Mouse (Mus musculus): ENCODE measurements around the gene Plekhh3. TPM values are rescaled to one million over a fixed set of nuclear protein-coding genes. Genes with fewer than 3 reads are reported as not detected.
A peak's percentile ranks its signal among the peaks of the same experiment; 100 is the strongest.
"Not testable (repeated sequence)": the region's sequence is repeated elsewhere in the genome, so short reads cannot be mapped to it uniquely, and the experiment has no call there.

Gene Plekhh3
- polyA plus RNA-seq, 1 experiment from 2014 or later: 3.7 TPM

DNA sequence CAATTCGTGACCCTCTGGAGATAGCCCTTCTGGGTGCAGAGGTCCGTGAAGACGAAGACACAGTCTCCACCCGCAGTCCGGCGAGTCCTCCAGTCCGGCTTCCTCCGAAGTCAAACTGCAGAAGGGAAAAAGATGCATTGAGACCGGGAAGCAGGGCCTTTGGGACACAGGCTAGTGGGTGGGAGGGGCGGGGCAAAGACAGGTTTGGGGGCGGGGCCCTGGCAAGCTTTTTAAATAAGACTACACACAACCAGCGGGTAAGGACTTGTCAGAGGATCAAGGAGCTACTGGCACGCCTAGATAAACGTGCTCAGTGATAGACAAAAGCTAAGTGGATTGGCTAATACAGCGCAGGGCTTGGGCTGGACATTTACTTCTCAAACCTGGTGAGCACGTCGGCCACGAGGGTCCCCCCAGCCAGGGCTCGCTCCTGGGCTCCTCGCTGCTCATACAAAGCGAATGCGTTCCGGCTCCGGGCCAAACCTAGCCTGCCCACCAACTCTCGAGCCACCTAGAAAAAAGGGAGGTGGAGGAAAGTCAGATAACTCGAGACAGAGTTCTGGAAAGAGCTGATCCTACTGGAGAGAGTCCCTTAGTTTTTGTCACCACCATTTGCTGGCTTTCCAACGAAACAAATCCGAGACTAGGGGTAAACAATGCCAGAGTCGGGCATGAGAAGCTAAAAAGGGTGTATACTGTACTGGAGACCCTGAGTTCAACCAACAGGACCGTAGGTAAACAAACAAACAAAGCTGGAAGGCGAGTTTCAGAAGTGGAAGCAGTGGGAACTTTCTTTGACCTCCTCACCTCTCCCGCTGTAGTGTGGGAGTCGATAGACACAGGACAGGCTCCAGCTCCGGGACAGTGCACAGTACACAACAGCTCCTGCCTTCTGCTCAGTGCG, 6.2 kb downstream of the Plekhh3 start:
- Histone ChIP-seq H3K9me3 (replicated peaks; ENCODE audit: control insufficient read depth, low read length) (no peaks in the 10 kb centered on the region), H3K9ac (replicated peaks; ENCODE audit: low read length) (no peak overlapping the region), H3K4me1 (ENCODE audit: control insufficient read depth, insufficient read depth, low read length) (peaks cover 11% of the 10 kb centered on the region), H3K4me3 (ENCODE audit: low read depth, low read length) (0 out of 2 replicates have a peak overlapping the region, but pooled peaks have one; percentile 29), H3K27me3 (ENCODE audit: control insufficient read depth, insufficient read depth, low read length) (peaks cover 74% of the 10 kb centered on the region), H3K4me2 (ENCODE audit: low read depth, low read length) (no peak overlapping the region), H3K27ac (replicated peaks; ENCODE audit: low read depth, low read length) (no peak overlapping the region), H3K36me3 (replicated peaks; ENCODE audit: control insufficient read depth, insufficient read depth, low read depth, low read length) (no peaks in the 10 kb centered on the region)
- peak; percentile 57 for DNase-seq (ENCODE audit: low spot score)
- WGBS: 8% methylated on average over 35 of the region's 35 CpGs
- ATAC-seq (replicated peaks; ENCODE audit: insufficient number of reproducible peaks, low FRiP score, low TSS enrichment, low read depth): no peak

DNA sequence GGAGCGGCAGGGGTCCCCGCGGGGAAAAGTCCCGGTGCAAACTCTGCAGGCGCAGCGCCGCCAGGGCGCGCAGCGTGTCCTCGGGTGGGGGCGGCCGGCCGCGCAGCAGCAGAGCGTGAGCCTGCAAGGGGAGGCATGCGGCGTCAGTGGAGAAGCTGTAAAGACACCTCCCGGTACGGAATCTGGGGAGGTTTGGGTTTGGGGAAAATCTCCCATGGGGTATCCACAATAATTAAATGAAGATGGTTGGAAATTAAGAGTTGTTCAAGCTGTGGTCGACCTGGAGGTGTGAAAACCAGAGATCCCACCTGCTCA, 6.8 kb downstream of the Plekhh3 start:
- Histone ChIP-seq H3K27me3 (ENCODE audit: control insufficient read depth, insufficient read depth, low read length) (peaks cover 68% of the 10 kb centered on the region), H3K4me1 (ENCODE audit: control insufficient read depth, insufficient read depth, low read length) (peaks cover 9% of the 10 kb centered on the region; the same call in 1 of the 2 replicates), H3K4me2 (ENCODE audit: low read depth, low read length) (peak overlapping the region; percentile 69), H3K36me3 (replicated peaks; ENCODE audit: control insufficient read depth, insufficient read depth, low read depth, low read length) (no peaks in the 10 kb centered on the region), H3K27ac (replicated peaks; ENCODE audit: low read depth, low read length) (no peak overlapping the region), H3K9me3 (replicated peaks; ENCODE audit: control insufficient read depth, low read length) (no peaks in the 10 kb centered on the region), H3K9ac (replicated peaks; ENCODE audit: low read length) (peak overlapping the region; percentile 52), H3K4me3 (ENCODE audit: low read depth, low read length) (peak overlapping the region; percentile 29)
- no peak for DNase-seq (ENCODE audit: low spot score)
- no peak for ATAC-seq (replicated peaks; ENCODE audit: insufficient number of reproducible peaks, low FRiP score, low TSS enrichment, low read depth)
- WGBS: under 1% methylated on average over 20 of the region's 21 CpGs

DNA sequence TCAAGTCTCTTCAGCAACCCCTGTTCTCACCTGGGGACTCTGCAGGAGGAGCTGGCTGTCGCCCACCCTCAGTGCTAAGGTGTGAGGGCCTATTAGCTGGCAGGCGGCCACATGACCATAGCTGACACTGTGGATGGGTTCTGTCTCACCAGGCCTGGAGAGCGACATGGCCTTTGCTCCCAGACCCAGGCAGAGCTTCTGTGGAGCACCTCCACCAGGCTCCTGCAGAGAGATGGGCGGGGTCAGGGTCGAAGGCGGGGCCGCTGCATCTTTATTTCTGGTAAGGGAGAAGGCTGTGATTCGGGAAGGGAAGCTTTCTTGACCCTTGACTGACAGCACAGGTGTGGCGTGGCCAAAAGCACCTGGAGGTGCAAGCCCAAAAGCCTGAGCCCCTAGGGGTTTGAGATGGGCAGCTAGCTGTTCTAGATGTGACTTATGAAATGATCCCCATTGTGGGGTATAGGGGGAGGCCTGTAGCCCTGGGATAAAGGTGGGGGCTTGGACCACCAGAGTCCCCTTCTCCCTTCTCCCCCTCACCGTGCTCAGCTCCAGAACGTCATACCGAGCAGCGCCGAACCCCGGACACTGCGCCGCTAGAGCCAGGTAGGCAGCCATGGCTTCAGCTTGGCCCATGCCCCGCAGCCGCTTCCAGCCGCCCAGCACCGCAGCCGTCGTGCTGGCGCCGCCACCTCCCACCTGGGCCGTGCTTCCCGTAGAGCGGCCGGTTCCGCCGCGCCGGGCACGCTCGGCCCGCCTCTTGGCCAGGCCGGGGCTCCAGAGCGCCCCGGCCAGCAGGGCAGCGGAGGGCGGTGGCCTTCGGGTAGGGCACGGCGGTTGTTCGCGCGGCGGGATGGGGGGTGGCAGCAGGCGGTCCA, 7.4 kb downstream of the Plekhh3 start:
- Histone ChIP-seq H3K9ac (replicated peaks; ENCODE audit: low read length) (peak overlapping the region; percentile 52), H3K27ac (replicated peaks; ENCODE audit: low read depth, low read length) (no peak overlapping the region), H3K4me1 (ENCODE audit: control insufficient read depth, insufficient read depth, low read length) (peaks cover 9% of the 10 kb centered on the region; the same call in 1 of the 2 replicates), H3K9me3 (replicated peaks; ENCODE audit: control insufficient read depth, low read length) (no peaks in the 10 kb centered on the region), H3K4me2 (ENCODE audit: low read depth, low read length) (peak overlapping the region; percentile 69), H3K36me3 (replicated peaks; ENCODE audit: control insufficient read depth, insufficient read depth, low read depth, low read length) (no peaks in the 10 kb centered on the region), H3K4me3 (ENCODE audit: low read depth, low read length) (peak overlapping the region; percentile 29), H3K27me3 (ENCODE audit: control insufficient read depth, insufficient read depth, low read length) (peaks cover 62% of the 10 kb centered on the region)
- 6% methylated on average over 43 of the region's 49 CpGs for WGBS
- ATAC-seq (replicated peaks; ENCODE audit: insufficient number of reproducible peaks, low FRiP score, low TSS enrichment, low read depth): no peak
- DNase-seq (ENCODE audit: low spot score): no peak

DNA sequence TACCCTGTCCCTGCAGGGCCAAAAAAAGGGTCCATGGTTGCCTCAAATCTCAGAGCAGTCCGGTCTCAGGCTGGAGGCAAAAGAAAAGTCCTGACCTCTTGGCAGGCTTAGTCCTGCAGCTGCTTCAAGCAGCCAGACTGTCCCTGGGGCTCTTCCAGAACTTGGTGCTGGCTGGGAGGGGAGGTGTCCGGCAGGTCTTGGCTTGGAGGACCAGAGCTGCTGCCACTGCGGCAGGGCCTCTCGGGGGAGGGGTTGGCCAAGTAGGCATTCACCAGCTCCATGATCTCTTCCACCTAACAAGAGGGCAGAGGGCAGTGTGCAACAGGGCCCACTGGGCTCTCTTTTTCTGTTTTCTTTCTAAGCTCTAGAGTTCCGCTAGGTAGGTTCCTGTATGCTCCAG, 8.4 kb downstream of the Plekhh3 start:
- Histone ChIP-seq H3K4me3 (ENCODE audit: low read depth, low read length) (no peak overlapping the region), H3K9ac (replicated peaks; ENCODE audit: low read length) (no peak overlapping the region), H3K36me3 (replicated peaks; ENCODE audit: control insufficient read depth, insufficient read depth, low read depth, low read length) (no peaks in the 10 kb centered on the region), H3K27ac (replicated peaks; ENCODE audit: low read depth, low read length) (no peak overlapping the region), H3K9me3 (replicated peaks; ENCODE audit: control insufficient read depth, low read length) (no peaks in the 10 kb centered on the region), H3K4me2 (ENCODE audit: low read depth, low read length) (no peak overlapping the region), H3K4me1 (ENCODE audit: control insufficient read depth, insufficient read depth, low read length) (peaks cover 9% of the 10 kb centered on the region; the same call in 1 of the 2 replicates), H3K27me3 (ENCODE audit: control insufficient read depth, insufficient read depth, low read length) (peaks cover 52% of the 10 kb centered on the region)
- ATAC-seq (replicated peaks; ENCODE audit: insufficient number of reproducible peaks, low FRiP score, low TSS enrichment, low read depth): no peak
- 51% methylated on average over 5 of the region's 5 CpGs for WGBS
- no peak for DNase-seq (ENCODE audit: low spot score)

DNA sequence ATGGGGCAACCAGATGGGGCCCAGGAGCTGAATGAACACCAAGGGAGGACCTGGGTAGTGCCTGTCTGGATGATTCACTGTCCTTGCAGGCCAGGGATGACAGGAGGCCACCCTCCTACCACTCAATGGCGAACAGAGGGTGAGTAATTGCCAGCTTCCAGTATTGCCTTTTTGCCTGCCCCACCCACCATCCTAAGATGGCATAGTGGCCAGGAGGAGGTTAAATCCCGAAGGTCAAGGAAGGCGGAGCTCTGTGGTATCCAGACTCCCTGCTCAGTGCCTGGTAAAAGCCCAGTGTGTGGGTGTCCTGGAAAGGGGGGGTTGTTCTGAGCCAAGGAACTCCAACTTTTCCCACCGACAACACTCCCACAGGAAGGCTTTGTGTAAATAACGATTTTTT, 8.8 kb downstream of the Plekhh3 start:
- Histone ChIP-seq H3K27me3 (ENCODE audit: control insufficient read depth, insufficient read depth, low read length) (peaks cover 48% of the 10 kb centered on the region), H3K4me2 (ENCODE audit: low read depth, low read length) (no peak overlapping the region), H3K36me3 (replicated peaks; ENCODE audit: control insufficient read depth, insufficient read depth, low read depth, low read length) (no peaks in the 10 kb centered on the region), H3K9me3 (replicated peaks; ENCODE audit: control insufficient read depth, low read length) (no peaks in the 10 kb centered on the region), H3K4me1 (ENCODE audit: control insufficient read depth, insufficient read depth, low read length) (peaks cover 9% of the 10 kb centered on the region; the same call in 1 of the 2 replicates), H3K4me3 (ENCODE audit: low read depth, low read length) (no peak overlapping the region), H3K27ac (replicated peaks; ENCODE audit: low read depth, low read length) (no peak overlapping the region), H3K9ac (replicated peaks; ENCODE audit: low read length) (no peak overlapping the region)
- no peak for DNase-seq (ENCODE audit: low spot score)
- ATAC-seq (replicated peaks; ENCODE audit: insufficient number of reproducible peaks, low FRiP score, low TSS enrichment, low read depth): no peak
- 53% methylated on average over 5 of the region's 5 CpGs for WGBS

DNA sequence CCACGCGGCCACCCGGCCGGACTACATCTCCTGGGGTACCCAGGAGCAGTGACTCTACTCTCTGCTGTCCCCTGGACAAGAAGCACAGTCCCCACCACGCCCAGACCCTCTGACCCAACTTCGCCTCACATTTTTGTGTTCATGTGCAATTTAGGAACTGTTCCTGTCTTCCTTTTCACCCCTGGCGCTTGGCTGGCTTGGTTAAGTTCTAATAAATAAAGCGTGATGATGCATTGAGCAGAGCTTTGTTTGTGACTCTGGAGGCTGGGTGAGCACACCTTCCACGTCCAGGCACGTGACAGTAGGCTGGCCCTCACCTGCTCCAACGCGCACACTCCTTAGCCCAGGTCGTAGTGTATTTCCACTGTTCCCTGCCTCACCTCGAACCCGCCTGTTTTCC, 9.6 kb downstream of the Plekhh3 start:
- ATAC-seq (replicated peaks; ENCODE audit: insufficient number of reproducible peaks, low FRiP score, low TSS enrichment, low read depth) (no peak), DNase-seq (ENCODE audit: low spot score) (no peak)
- 84% methylated on average over 15 of the region's 15 CpGs for WGBS
- H3K4me2 ChIP-seq (ENCODE audit: low read depth, low read length): no peak overlapping the region
- H3K4me3 ChIP-seq (ENCODE audit: low read depth, low read length): no peak overlapping the region
- H3K27me3 ChIP-seq (ENCODE audit: control insufficient read depth, insufficient read depth, low read length): peaks cover 41% of the 10 kb centered on the region
- H3K36me3 ChIP-seq (replicated peaks; ENCODE audit: control insufficient read depth, insufficient read depth, low read depth, low read length): no peaks in the 10 kb centered on the region
- H3K9ac ChIP-seq (replicated peaks; ENCODE audit: low read length): no peak overlapping the region
- peaks cover 9% of the 10 kb centered on the region; the same call in 1 of the 2 replicates for H3K4me1 ChIP-seq (ENCODE audit: control insufficient read depth, insufficient read depth, low read length)
- H3K9me3 ChIP-seq (replicated peaks; ENCODE audit: control insufficient read depth, low read length): no peaks in the 10 kb centered on the region
- no peak overlapping the region for H3K27ac ChIP-seq (replicated peaks; ENCODE audit: low read depth, low read length)

DNA sequence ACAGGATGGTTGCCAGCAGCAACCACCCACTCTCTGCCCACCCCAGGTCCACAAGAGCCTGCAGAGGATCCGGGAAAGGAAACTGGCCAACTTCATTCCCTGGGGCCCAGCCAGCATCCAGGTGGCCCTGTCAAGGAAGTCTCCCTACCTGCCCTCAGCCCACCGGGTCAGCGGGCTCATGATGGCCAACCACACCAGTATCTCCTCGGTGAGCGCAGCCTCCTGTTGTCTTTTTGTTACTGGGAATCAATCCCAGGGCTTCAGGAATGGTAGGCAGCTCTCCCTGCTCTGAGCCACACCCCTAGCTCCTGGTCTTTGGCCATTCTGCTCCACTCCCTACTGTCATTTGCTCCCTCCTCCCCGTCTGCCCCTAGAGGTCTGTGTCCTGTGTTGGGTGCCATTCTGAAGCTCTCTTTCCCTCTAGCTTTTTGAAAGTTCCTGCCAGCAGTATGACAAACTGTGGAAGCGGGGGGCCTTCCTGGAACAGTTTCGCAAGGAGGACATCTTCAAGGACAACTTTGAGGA, 10.1 kb downstream of the Plekhh3 start:
- Histone ChIP-seq H3K27me3 (ENCODE audit: control insufficient read depth, insufficient read depth, low read length) (peaks cover 36% of the 10 kb centered on the region), H3K4me1 (ENCODE audit: control insufficient read depth, insufficient read depth, low read length) (peaks cover 13% of the 10 kb centered on the region)
- not testable (repeated sequence) for H3K27ac ChIP-seq (replicated peaks; ENCODE audit: low read depth, low read length); DNase-seq (ENCODE audit: low spot score); H3K9me3 ChIP-seq (replicated peaks; ENCODE audit: control insufficient read depth, low read length); H3K4me2 ChIP-seq (ENCODE audit: low read depth, low read length); H3K4me3 ChIP-seq (ENCODE audit: low read depth, low read length); H3K36me3 ChIP-seq (replicated peaks; ENCODE audit: control insufficient read depth, insufficient read depth, low read depth, low read length); ATAC-seq (replicated peaks; ENCODE audit: insufficient number of reproducible peaks, low FRiP score, low TSS enrichment, low read depth); H3K9ac ChIP-seq (replicated peaks; ENCODE audit: low read length)
- WGBS: 70% methylated on average over 5 of the region's 8 CpGs

Measured in embryonic facial prominence, embryonic 11.5 days (tissue).